Mouse (Mus musculus) ES-Bruce4 (cell line): ENCODE results near the gene Sox5.

Experiments used
- CTCF ChIP-seq: IDR thresholded peaks from one replicate; pipeline ENCODE4 v1.8.1; 2011; ENCODE audit warnings: low read depth, low read length
- EP300 ChIP-seq: IDR thresholded peaks from 2 replicates; pipeline ENCODE4 v1.6.1; 2011; ENCODE audit warnings: low read depth, low read length; ENCODE audit not compliant: insufficient read depth

DNA sequence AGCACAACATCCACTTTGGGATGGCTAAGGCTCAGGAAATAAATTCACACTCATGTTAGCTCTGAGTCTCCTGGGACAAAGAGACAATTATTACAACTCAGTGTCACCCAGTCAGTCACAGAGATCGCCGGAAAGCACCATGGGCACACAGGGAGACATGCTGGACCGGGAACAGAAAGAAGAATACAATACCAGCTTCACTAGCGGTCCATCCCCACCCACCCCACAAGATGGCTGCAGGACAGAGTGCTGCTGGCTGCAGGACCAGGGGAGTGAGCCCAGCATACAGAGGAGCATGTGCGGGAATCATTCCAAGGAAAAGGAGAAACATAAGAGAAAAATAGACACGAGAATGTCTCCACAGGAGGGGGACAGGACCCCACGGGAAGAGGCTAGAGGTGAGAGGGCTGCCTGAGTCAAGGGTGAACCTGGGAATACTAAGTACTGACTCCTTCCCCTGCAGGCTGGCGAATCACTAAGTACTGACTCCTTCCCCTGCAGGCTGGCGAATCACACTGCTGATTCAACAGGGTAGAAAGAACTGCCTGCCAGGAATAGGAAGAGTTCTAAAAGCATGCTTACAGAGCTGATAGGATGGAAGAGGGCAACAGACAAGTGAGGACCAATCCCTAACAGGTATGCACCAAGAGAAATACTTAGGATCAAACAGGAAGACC is 813.9 kb downstream of the Sox5 start:
- TF ChIP-seq CTCF (no peak), EP300 (no peak)
